Mouse (Mus musculus) liver (tissue): ENCODE results near the gene Hspb8.
A peak's percentile ranks its signal among the peaks of the same experiment; 100 is the strongest.
"Not testable (repeated sequence)": the region's sequence is repeated elsewhere in the genome, so short reads cannot be mapped to it uniquely, and the experiment has no call there.

Experiments
- DNase-seq: peaks from one replicate; pipeline ENCODE4 v3.0.0-alpha.2; 2020; ENCODE audit warnings: mixed read lengths

The Hspb8 gene

GRCm38 (mm10) chr5:116387302-116387935 lies 35.2 kb downstream of the Hspb8 start:
- no peak for DNase-seq

- peak; percentile 11 for DNase-seq
Observed at GRCm38 (mm10) chr5:116386020-116386419, 36.6 kb downstream of the Hspb8 start.

GRCm38 (mm10) chr5:116382646-116383045 lies 40.0 kb downstream of the Hspb8 start:
- DNase-seq: not testable (repeated sequence)

- no peak for DNase-seq
Observed at GRCm38 (mm10) chr5:116381726-116382125, 40.9 kb downstream of the Hspb8 start.

- peak; percentile 7 for DNase-seq
Observed at GRCm38 (mm10) chr5:116381217-116381616, 41.4 kb downstream of the Hspb8 start.

GRCm38 (mm10) chr5:116380384-116380783 lies 42.3 kb downstream of the Hspb8 start:
- no peak for DNase-seq

GRCm38 (mm10) chr5:116378872-116379271 lies 43.8 kb downstream of the Hspb8 start:
- no peak for DNase-seq

- no peak for DNase-seq
Observed at GRCm38 (mm10) chr5:116367923-116368322, 54.7 kb downstream of the Hspb8 start.

GRCm38 (mm10) chr5:116366889-116367682 lies 55.6 kb downstream of the Hspb8 start:
- DNase-seq: no peak

- DNase-seq: no peak
Observed at GRCm38 (mm10) chr5:116361342-116361741, 61.3 kb downstream of the Hspb8 start.

GRCm38 (mm10) chr5:116360751-116361150 lies 61.9 kb downstream of the Hspb8 start:
- no peak for DNase-seq
